Mouse (Mus musculus) regulatory T cell (primary cell): ENCODE measurements around the gene Sgpp1.

ENCODE experiments used
- in situ Hi-C: fragments of 300-600 bp; cut with MboI, MseI; formaldehyde crosslinking; loops from one replicate; pipeline ENCODE4 v1.15.1; 2025; ENCODE audit warnings: high pct_unique_total_duplicates

Gene Sgpp1

GRCm38 (mm10) chr12:75735246-75736200 is at the start of gene Sgpp1:
Sgpp1 (minus strand) TSS chr12:75735729.
- in situ Hi-C loops = no loop called here

DNA sequence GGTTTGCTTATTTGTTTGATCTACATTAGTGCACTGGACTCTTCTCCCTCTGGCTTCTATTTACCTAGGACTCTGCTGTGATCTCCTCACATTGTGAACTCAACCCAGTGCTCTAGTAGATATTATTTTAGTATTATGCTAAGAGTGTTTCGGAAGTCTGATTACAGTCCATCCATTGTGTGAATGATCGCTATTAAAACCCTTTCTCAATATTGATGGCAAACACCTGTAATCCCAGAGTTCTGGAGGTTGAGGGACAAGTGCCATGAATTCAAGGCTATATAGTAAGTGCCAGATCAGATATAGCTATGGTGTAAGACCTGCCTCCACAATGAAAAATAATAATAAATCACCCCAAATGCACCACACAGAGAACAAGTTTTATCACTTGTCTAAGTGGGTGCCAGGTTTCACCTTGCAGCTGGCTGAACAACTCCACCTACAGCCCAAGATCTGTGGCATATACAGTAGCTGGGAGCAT is 48.8 kb upstream of the Sgpp1 start:
- in situ Hi-C loops = loop anchor here (10.0 kb wide), 1 partner anchor 110 kb away; no protein-coding TSS in a partner anchor

- in situ Hi-C loops = loop anchor here (10.0 kb wide), 1 partner anchor 113 kb away; no protein-coding TSS in a partner anchor
These were observed 46.5 kb upstream of the Sgpp1 start for GRCm38 (mm10) chr12:75781995-75782394.

DNA sequence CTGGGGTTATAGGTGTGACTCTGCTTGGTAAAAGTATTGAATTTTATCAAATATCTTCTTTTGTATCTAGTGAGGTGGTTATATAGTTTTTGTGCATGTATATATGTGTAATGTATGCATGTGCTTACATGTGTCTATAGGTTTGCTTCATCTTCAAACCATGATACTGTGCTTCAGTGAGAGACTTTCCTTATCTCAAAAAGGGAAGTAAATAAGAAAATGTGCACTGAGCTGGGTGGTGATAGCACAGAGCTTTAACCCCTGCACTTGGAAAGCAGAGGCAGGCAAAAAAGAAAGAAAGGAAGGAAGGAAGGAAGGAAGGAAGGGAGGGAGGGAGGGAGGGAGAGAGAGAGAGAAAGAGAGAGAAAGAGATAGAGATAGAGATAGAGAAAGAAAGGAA is 45.9 kb upstream of the Sgpp1 start:
- in situ Hi-C loops = loop anchor here (10.0 kb wide), 1 partner anchor 113 kb away; no protein-coding TSS in a partner anchor

DNA sequence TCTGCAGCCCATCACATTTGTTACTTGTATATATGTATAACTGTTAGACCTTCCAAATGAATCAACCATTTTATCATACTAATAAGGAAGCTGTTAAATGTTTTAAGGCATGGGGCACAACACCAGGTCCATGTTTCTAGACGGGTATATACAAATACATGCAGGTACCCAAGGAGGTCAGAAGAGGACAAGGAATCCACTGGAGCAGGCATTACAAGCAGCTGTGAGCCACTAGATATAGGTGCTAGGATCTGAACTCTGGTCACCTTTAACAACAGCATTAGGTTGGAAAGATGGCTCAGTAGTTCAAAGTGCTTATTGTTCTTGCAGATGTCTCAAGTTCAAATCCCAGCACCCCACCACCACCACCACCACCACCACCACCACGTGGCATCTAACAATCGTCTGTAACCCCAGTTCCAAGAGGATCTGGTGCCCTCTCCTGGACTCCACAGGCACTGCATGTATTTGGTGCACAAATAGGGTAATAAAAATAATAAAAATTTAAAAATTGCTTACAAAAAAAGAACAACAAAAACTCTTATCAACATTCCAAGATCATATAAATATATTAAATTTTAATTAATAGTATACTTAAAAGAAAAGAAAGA is 37.0 kb upstream of the Sgpp1 start:
- in situ Hi-C loops = loop anchor here (5.0 to 25.0 kb wide), 3 partner anchors 95 to 310 kb away; no protein-coding TSS in a partner anchor

- in situ Hi-C loops = loop anchor here (5.0 to 25.0 kb wide), 3 partner anchors 94 to 309 kb away; no protein-coding TSS in a partner anchor
These were observed 35.9 kb upstream of the Sgpp1 start for GRCm38 (mm10) chr12:75771410-75771809.

GRCm38 (mm10) chr12:75766885-75767317 is 31.4 kb upstream of the Sgpp1 start:
- in situ Hi-C loops = loop anchor here (25.0 kb wide), 1 partner anchor 305 kb away; no protein-coding TSS in a partner anchor

GRCm38 (mm10) chr12:75766395-75766794 is 30.9 kb upstream of the Sgpp1 start:
- in situ Hi-C loops = loop anchor here (25.0 kb wide), 1 partner anchor 304 kb away; no protein-coding TSS in a partner anchor

DNA sequence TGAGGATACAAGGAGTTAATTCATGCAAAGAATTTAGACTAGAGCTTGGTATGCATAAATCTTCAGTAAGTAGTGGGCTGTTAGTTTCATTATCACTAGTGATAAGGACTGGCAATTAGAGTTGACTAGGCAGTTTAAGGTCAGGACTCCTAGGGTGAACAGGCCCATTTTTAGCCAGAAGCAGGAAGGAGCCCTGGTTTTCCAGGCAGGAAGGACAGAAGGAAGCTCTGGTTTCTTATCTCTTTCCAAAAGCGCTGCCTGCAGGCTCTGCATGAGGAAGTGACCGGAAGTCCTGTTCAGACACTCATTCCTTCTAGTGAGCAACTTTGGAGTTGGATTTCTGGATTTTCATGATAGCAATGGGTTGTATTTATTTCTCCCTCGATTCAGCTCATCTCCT is 30.2 kb upstream of the Sgpp1 start:
- in situ Hi-C loops = loop anchor here (25.0 kb wide), 1 partner anchor 303 kb away; no protein-coding TSS in a partner anchor

DNA sequence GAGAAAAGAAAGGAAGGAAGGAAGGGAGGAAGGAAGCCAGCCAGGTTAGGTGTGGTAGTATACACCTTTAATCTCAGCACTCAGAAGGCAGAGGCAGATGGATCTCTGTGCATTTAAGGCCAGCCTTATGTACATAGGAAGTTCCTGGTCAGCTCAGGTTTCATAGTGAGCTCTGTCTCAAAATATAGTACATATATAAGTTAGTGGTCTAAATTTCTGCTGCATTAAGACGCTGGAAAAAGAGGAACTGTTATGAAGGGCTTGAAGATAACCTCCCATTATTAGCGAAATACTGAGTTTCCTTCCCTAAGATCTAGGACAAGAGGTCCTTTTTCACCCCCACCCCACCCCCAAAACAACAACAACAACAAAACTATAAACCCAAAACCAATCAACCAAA is 20.9 kb upstream of the Sgpp1 start:
- in situ Hi-C loops = loop anchor here (25.0 kb wide), 1 partner anchor 294 kb away; no protein-coding TSS in a partner anchor

DNA sequence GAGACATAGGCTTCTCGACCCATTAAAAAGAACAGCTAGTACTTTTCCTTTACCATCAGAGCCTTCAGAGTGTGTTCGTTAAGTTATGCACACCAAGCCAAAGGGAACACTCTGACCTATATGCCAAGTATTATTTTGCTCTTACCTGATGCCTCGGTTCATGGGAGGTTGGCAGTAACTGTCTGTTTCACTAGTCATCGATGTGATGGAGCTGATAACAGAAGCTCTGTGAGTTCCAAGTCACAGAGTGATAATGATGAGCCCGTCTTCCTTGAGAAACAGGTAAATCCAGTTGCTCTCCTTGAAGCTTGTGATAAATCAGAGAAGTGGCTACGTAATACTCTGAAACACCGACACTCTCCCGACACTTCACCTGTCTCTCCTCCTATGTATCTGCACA is 18.2 kb upstream of the Sgpp1 start:
- in situ Hi-C loops = loop anchor here (25.0 kb wide), 1 partner anchor 291 kb away; no protein-coding TSS in a partner anchor

DNA sequence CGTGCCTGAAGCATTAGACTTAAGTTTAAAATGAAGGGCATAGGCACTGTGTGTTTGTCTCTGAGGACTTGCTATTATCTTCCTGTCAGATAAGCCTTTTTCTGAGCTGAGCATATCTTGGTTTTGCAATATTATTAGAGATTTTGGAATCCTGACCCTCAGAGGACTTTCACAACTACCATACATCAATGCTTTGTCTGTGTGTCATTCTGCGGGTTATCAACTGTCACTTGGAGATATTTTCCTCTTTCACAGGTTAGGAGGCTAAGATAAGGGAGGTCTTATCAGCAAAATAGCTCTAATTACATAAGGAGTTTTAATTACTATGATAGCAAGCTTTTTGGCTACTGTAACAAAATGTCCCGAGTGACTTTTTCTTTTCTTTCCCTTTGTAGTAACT is 16.5 kb upstream of the Sgpp1 start:
- in situ Hi-C loops = loop anchor here (25.0 kb wide), 1 partner anchor 290 kb away; no protein-coding TSS in a partner anchor

DNA sequence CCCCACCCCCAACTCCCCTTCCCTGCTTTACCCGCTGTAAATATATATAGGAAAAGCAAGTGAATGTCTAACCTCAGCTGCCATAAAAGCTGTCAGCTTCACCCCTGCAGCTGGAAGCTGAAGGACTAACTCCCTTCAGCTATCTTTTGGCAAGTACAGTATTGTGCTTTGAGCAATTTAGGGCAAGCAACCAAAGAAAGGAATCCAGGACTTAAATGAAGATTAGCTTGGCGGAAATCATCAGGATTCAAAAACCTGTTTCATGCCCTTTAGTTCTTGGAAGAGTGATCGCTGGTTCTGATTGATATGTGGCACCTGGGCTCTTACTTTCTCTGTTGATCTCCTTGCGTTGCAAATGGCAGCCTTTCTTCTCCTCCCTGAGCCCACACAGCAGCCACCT is 13.0 kb upstream of the Sgpp1 start:
- in situ Hi-C loops = no loop called here

GRCm38 (mm10) chr12:75745697-75746290 is 10.3 kb upstream of the Sgpp1 start:
- in situ Hi-C loops = no loop called here

GRCm38 (mm10) chr12:75742101-75742500 is 6.6 kb upstream of the Sgpp1 start:
- in situ Hi-C loops = no loop called here

DNA sequence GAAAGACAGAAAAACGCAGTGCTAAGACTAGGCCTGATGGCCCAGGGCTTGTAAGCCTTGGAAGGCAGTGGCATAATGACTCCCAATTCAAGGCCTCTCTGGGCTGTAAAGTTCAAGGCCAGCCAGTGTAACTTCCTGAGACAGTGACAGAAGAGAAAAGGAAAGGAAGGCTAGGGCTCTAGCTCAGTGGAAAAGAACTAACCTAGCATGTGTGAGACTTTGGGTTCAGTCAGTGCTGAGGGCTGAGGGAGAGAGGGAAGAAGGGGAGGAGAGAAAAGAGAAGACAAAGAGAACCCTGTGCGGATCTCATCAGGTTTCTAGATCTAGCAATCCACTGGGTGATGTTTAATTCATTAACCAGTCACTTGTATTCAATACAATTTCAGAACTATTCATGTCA is 5.7 kb upstream of the Sgpp1 start:
- in situ Hi-C loops = no loop called here

- in situ Hi-C loops = no loop called here
These were observed 4.9 kb upstream of the Sgpp1 start for GRCm38 (mm10) chr12:75740451-75740850.

GRCm38 (mm10) chr12:75739611-75740010 is 4.1 kb upstream of the Sgpp1 start:
- in situ Hi-C loops = no loop called here

- in situ Hi-C loops = no loop called here
These were observed 767 bp upstream of the Sgpp1 start for GRCm38 (mm10) chr12:75736296-75736695.

DNA sequence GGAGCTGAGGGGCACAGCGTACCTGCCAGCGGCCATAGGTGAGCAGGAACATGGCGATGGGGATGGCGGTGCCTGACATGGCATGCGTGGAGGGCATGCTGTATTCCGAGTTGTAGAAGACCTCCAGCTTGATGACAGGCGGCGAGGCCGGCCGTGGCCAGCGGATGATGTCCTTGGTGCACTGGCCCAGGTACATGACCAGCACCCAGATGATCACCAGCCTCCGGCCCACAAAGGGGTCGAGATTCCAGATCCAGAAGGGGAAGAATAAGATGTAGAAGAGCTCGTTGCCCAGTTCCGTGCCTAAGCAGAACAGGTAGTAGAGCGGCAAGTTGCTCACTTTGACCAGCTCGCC is 661 bp downstream of the Sgpp1 start:
- in situ Hi-C loops = no loop called here

GRCm38 (mm10) chr12:75734167-75734566 is 1.4 kb downstream of the Sgpp1 start:
- in situ Hi-C loops = no loop called here
